Mouse (Mus musculus) thymus, adult 2 months (tissue): ENCODE results near the gene Prcd. TPM values are rescaled to one million over a fixed set of nuclear protein-coding genes. Genes with fewer than 3 reads are reported as not detected.

Source experiments
- DNase-seq: peaks from one replicate; pipeline ENCODE4 v3.0.0; 2021
- H3K27ac ChIP-seq: fragments of 200-500 bp; 2 replicates; pipeline ENCODE4 v1.5.1; 2012; ENCODE audit warnings: low read length, control low read depth; ENCODE audit not compliant: control insufficient read depth, insufficient read depth
- H3K27me3 ChIP-seq: fragments of 200-500 bp; 2 replicates; pipeline ENCODE4 v1.6.1; 2012; ENCODE audit warnings: mild to moderate bottlenecking, low read length, moderate library complexity, mixed read lengths; ENCODE audit not compliant: control insufficient read depth, insufficient read depth
- H3K36me3 ChIP-seq: fragments of 200-500 bp; 2 replicates; pipeline ENCODE4 v1.6.1; 2012; ENCODE audit warnings: mild to moderate bottlenecking, low read length, moderate library complexity; ENCODE audit not compliant: control insufficient read depth, insufficient read depth
- H3K4me1 ChIP-seq: fragments of 200-500 bp; replicated peaks from 2 replicates; pipeline ENCODE4 v1.6.1; 2012; ENCODE audit warnings: low read length; ENCODE audit not compliant: control insufficient read depth, insufficient read depth
- H3K4me3 ChIP-seq: fragments of 200-500 bp; 2 replicates; pipeline ENCODE4 v1.5.1; 2012; ENCODE audit warnings: mild to moderate bottlenecking, low read length, control low read depth, moderate library complexity; ENCODE audit not compliant: control insufficient read depth, insufficient read depth
- CTCF ChIP-seq: fragments of 200-500 bp; IDR thresholded peaks from 2 replicates; pipeline ENCODE4 v1.5.1; 2012; ENCODE audit warnings: mild to moderate bottlenecking, control low read depth, low read length, moderate library complexity, borderline replicate concordance; ENCODE audit not compliant: control insufficient read depth, poor library complexity, insufficient read depth; ENCODE audit errors: extremely low read depth
- POLR2A ChIP-seq: fragments of 200-500 bp; IDR thresholded peaks from 2 replicates; pipeline ENCODE4 v1.6.1; 2012; ENCODE audit warnings: mild to moderate bottlenecking, low read length, control low read depth, moderate library complexity; ENCODE audit not compliant: control insufficient read depth, poor library complexity, insufficient read depth; ENCODE audit errors: extremely low read depth
- WGBS: fragments of 180-500 bp; shearing (Covaris S2); methylation state at CpG from one replicate; pipeline ENCODE4 v1.1.7; 2018; 5-methylcytosine and 5-hydroxymethylcytosine counted together
- polyA plus RNA-seq: library from polyadenylated mRNA; depleted of rRNA; stranded (reverse); fragments of >200 nt; gene quantifications from 2 replicates; pipeline ENCODE4 v1.2.3, GENCODE M21; 2012

Prcd gene
- polyA plus RNA-seq, 1 experiment: 0.97 TPM

- Histone ChIP-seq H3K4me3 (0 out of 2 replicates have a peak overlapping the region, but pooled peaks have one; percentile 1), H3K4me1 (no peaks in the 10 kb centered on the region), H3K27ac (no peak overlapping the region), H3K36me3 (no peaks in the 10 kb centered on the region), H3K27me3 (peaks cover 10% of the 10 kb centered on the region; the same call in 1 of the 2 replicates)
- 80% methylated on average over 4 of the region's 4 CpGs for WGBS
- TF ChIP-seq CTCF (no peak), POLR2A (no peak)
- no peak for DNase-seq
These were observed 40.5 kb downstream of the Prcd start for GRCm38 (mm10) chr11:116693899-116694249.

- TF ChIP-seq POLR2A: no peak
- no peak for TF ChIP-seq CTCF
- DNase-seq: no peak
- no peaks in the 10 kb centered on the region for H3K36me3 ChIP-seq
- peak overlapping the region; percentile 1; the same call in 1 of the 2 replicates for H3K4me3 ChIP-seq
- peaks cover 10% of the 10 kb centered on the region; the same call in 1 of the 2 replicates for H3K27me3 ChIP-seq
- no peaks in the 10 kb centered on the region for H3K4me1 ChIP-seq
- WGBS: 9% methylated on average over 71 of the region's 73 CpGs
- no peak overlapping the region for H3K27ac ChIP-seq
These were observed 41.2 kb downstream of the Prcd start for GRCm38 (mm10) chr11:116694250-116695193.

- TF ChIP-seq CTCF (no peak), POLR2A (no peak)
- H3K4me1 ChIP-seq: no peaks in the 10 kb centered on the region
- H3K27me3 ChIP-seq: peaks cover 10% of the 10 kb centered on the region; the same call in 1 of the 2 replicates
- no peaks in the 10 kb centered on the region for H3K36me3 ChIP-seq
- H3K4me3 ChIP-seq: no peak overlapping the region
- 60% methylated on average over 23 of the region's 23 CpGs for WGBS
- no peak overlapping the region for H3K27ac ChIP-seq
- no peak for DNase-seq
These were observed 42.0 kb downstream of the Prcd start for GRCm38 (mm10) chr11:116695194-116695880.

GRCm38 (mm10) chr11:116696426-116696825 is 43.1 kb downstream of the Prcd start:
- peaks cover 3% of the 10 kb centered on the region; the same call in 1 of the 2 replicates for H3K4me1 ChIP-seq
- H3K27ac ChIP-seq: no peak overlapping the region
- H3K36me3 ChIP-seq: no peaks in the 10 kb centered on the region
- H3K27me3 ChIP-seq: peaks cover 10% of the 10 kb centered on the region; the same call in 1 of the 2 replicates
- DNase-seq: no peak
- no peak overlapping the region for H3K4me3 ChIP-seq
- 95% methylated on average over 4 of the region's 4 CpGs for WGBS
- TF ChIP-seq POLR2A (no peak), CTCF (no peak)

DNA sequence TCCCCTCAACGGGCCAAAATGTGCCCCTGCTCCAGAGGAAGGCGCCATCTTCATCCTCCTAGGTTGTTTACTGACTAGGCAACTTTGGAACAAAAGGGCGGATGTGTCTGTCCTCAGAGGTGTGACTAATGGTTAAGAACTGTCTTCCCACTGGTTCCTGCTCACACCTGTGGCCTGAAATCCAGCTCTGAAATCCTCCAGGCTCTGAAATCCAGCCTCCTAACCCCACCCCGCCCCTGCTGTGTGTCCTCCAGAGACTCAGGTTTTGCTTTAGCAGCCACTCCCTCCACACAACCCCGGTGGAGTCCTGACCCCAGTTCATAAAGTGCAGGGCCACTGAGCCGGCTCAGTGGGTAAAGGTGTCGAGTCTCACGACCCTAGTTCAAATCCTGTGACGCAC is 44.2 kb downstream of the Prcd start:
- 82% methylated on average over 9 of the region's 9 CpGs for WGBS
- H3K27me3 ChIP-seq: peaks cover 10% of the 10 kb centered on the region; the same call in 1 of the 2 replicates
- TF ChIP-seq POLR2A: no peak
- no peak for TF ChIP-seq CTCF
- no peak for DNase-seq
- no peak overlapping the region for H3K4me3 ChIP-seq
- H3K36me3 ChIP-seq: no peaks in the 10 kb centered on the region
- H3K4me1 ChIP-seq: peaks cover 4% of the 10 kb centered on the region; the same call in 1 of the 2 replicates
- no peak overlapping the region for H3K27ac ChIP-seq

DNA sequence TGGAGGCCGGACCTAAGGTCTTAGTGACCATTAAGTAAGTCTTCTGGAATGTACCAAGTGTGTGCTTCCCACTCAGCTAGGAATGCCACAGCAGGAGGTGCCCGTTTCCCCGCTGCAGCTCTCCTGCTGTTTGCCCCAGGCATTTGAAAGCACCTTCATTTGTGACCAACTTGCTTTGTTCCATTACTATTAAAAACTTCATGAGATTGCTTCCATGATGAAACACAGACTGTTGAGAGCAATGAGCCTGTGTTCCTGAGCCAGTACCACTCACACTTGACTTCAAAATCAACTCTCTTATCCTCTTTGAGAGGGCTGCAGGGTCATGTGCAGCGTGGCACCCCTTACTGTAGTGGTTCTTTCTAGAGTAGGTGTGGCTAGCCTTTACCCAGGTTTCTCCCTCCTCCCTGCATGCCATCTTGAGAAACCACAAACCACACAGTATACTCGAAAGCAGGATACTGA is 48.1 kb downstream of the Prcd start:
- Histone ChIP-seq H3K4me1 (peaks cover 4% of the 10 kb centered on the region; the same call in 1 of the 2 replicates), H3K36me3 (no peaks in the 10 kb centered on the region), H3K27ac (no peak overlapping the region), H3K27me3 (no peaks in the 10 kb centered on the region), H3K4me3 (no peak overlapping the region)
- 42% methylated on average over 5 of the region's 5 CpGs for WGBS
- no peak for DNase-seq
- TF ChIP-seq CTCF: no peak
- no peak for TF ChIP-seq POLR2A
